Comparison of ENCODE assay signal across 8 mouse cellular contexts in the genomic region with DNA sequence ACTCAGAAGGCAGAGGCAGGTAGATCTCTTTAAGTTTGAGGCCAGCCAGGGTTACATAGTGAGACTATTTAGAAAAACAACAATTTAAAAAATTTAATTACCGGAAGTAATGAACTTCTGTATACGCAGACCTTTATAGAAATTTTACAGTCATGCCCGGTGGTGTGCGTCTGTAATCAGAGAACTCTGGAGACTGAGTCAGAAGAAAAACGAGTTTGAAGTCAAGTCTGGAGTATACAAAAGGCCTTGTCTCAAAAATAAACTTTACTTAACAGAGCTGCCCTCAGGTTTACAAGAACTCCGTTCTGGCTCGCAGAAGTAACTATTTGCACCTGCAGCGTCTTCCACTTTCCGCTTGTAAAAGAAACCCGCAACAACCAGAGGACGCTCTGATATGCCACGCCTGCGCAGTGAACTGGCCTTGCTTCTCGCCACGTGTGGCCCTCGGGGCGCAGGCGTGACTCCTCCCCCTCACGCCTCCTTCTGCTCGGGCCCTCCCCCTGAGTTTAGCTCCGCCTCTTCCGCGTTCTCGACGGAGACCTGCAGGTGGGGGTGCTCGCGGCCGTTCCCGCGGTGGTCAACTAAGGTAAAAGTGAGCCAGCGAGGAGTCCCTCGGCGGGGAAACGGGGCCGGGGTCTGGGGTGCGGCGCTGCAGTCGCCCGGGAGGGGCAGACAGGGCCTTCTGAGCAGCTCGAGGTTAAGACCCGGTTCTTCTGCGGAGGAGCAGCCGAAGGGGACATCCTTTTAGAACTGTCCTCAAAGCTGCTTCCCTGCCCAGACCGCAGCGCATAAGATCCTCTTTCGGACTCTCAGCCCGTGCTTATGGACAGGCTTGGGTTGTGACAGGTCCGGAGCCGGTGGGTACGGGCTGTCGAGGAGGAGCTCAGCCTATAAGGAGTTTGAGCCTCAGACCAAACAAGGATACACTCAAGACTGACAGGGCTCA. TPM values are rescaled to one million over a fixed set of nuclear protein-coding genes. Genes with fewer than 3 reads are reported as not detected.
DNase-seq lines count a peak whose midpoint lies in the region; ATAC-seq lines count a peak whose summit lies in the region.

Gene Mknk1 (plus strand): TSS at position 503 of the 946 bp plus-strand sequence.

- H3K9me3 ChIP-seq in forebrain, embryonic 11.5 days (ENCODE audit: control insufficient read depth, low read length): no peaks in the 10 kb centered on the region
- H3K9me3 ChIP-seq in heart, embryonic 16.5 days (replicated peaks; ENCODE audit: control insufficient read depth, low read length): no peaks in the 10 kb centered on the region
- no peaks in the 10 kb centered on the region for H3K9me3 ChIP-seq in liver, embryonic 15.5 days (replicated peaks)
- H3K9me3 ChIP-seq in neural tube, embryonic 12.5 days: no peaks in the 10 kb centered on the region

- H3K4me1 ChIP-seq in forebrain, embryonic 11.5 days (replicated peaks; ENCODE audit: control insufficient read depth, insufficient read depth, low read length): peaks cover 2% of the 10 kb centered on the region; the same call in 1 of the 2 replicates
- peaks cover 11% of the 10 kb centered on the region for H3K4me1 ChIP-seq in heart, embryonic 16.5 days (ENCODE audit: control insufficient read depth, insufficient read depth, low read length)
- peaks cover 59% of the 10 kb centered on the region for H3K4me1 ChIP-seq in liver, embryonic 15.5 days (replicated peaks)
- H3K4me1 ChIP-seq in neural tube, embryonic 12.5 days: peaks cover 8% of the 10 kb centered on the region; the same call in 1 of the 2 replicates

- peak within 1 kb of the TSS; percentile 66 for H3K4me3 ChIP-seq in forebrain, embryonic 11.5 days (ENCODE audit: low read depth, low read length)
- H3K4me3 ChIP-seq in heart, embryonic 16.5 days (ENCODE audit: low read length): peak within 1 kb of the TSS; percentile 93
- H3K4me3 ChIP-seq in liver, embryonic 15.5 days (replicated peaks): peak within 1 kb of the TSS; percentile 85
- peak within 1 kb of the TSS; percentile 74 for H3K4me3 ChIP-seq in neural tube, embryonic 12.5 days

- peak within 1 kb of the TSS; percentile 67 for H3K4me2 ChIP-seq in forebrain, embryonic 11.5 days (ENCODE audit: low read depth, low read length, severe bottlenecking)
- peak within 1 kb of the TSS; percentile 84 for H3K4me2 ChIP-seq in heart, embryonic 16.5 days (ENCODE audit: low read depth, low read length)
- peak within 1 kb of the TSS; percentile 81 for H3K4me2 ChIP-seq in liver, embryonic 15.5 days
- peak within 1 kb of the TSS; percentile 69 for H3K4me2 ChIP-seq in neural tube, embryonic 12.5 days (replicated peaks)

- WGBS in forebrain, embryonic 11.5 days: 3% methylated on average over 51 of the region's 51 CpGs
- WGBS in heart, embryonic 16.5 days: 2% methylated on average over 51 of the region's 51 CpGs
- WGBS in liver, embryonic 15.5 days (ENCODE audit: insufficient replicate concordance): under 1% methylated on average over 51 of the region's 51 CpGs
- 2% methylated on average over 51 of the region's 51 CpGs for WGBS in neural tube, embryonic 12.5 days

- H3K36me3 ChIP-seq in forebrain, embryonic 11.5 days (ENCODE audit: control insufficient read depth, insufficient read depth, low read length): no peaks in the 10 kb centered on the region
- no peaks in the 10 kb centered on the region for H3K36me3 ChIP-seq in heart, embryonic 16.5 days (ENCODE audit: control insufficient read depth, insufficient read depth)
- peaks cover 45% of the 10 kb centered on the region for H3K36me3 ChIP-seq in liver, embryonic 15.5 days (replicated peaks)
- no peaks in the 10 kb centered on the region for H3K36me3 ChIP-seq in neural tube, embryonic 12.5 days

- peak; percentile 87 to 92 for DNase-seq in CD8-positive naive resting alpha-beta T cell, adult 2 months (ENCODE audit: low read depth in 2 of 2, low spot score in 2 of 2)
- DNase-seq in c-Kit-positive CD71-negative TER-119-negative erythroid progenitor cells, embryonic 14.5 days (ENCODE audit: low read depth): peak; percentile 94
- DNase-seq in forebrain, embryonic 11.5 days (ENCODE audit: low spot score): peak; percentile 96
- peak; percentile 95 to 97 for DNase-seq in kidney, postnatal 36 days
- DNase-seq in telencephalon, adult 2 months (ENCODE audit: low read depth, low spot score): peak; percentile 91

- no peak within 1 kb of the TSS for H3K27ac ChIP-seq in forebrain, embryonic 11.5 days (ENCODE audit: low read depth, low read length)
- peak within 1 kb of the TSS; percentile 64 for H3K27ac ChIP-seq in heart, embryonic 16.5 days (ENCODE audit: low read length)
- H3K27ac ChIP-seq in liver, embryonic 15.5 days (replicated peaks): peak within 1 kb of the TSS; percentile 83
- H3K27ac ChIP-seq in neural tube, embryonic 12.5 days: no peak within 1 kb of the TSS

- H3K9ac ChIP-seq in forebrain, embryonic 11.5 days (ENCODE audit: low read length): peak within 1 kb of the TSS; percentile 62
- H3K9ac ChIP-seq in heart, embryonic 16.5 days (ENCODE audit: low read length): peak within 1 kb of the TSS; percentile 87
- H3K9ac ChIP-seq in liver, embryonic 15.5 days: peak within 1 kb of the TSS; percentile 91
- peak within 1 kb of the TSS; percentile 64 for H3K9ac ChIP-seq in neural tube, embryonic 12.5 days

- ATAC-seq in forebrain, embryonic 11.5 days (replicated peaks; ENCODE audit: low FRiP score): peak; percentile 97
- ATAC-seq in heart, embryonic 16.5 days (replicated peaks; ENCODE audit: extremely low read depth, insufficient read depth, low FRiP score): peak; percentile 98
- ATAC-seq in liver, embryonic 15.5 days (ENCODE audit: insufficient read depth): peak; percentile 94
- ATAC-seq in neural tube, embryonic 12.5 days (ENCODE audit: low FRiP score, low read depth): peak; percentile 94

- H3K27me3 ChIP-seq in forebrain, embryonic 11.5 days (ENCODE audit: control insufficient read depth, insufficient read depth, low read length): no peaks in the 10 kb centered on the region
- H3K27me3 ChIP-seq in heart, embryonic 16.5 days (ENCODE audit: control insufficient read depth, insufficient read depth, low read length): no peaks in the 10 kb centered on the region
- H3K27me3 ChIP-seq in liver, embryonic 15.5 days: no peaks in the 10 kb centered on the region
- H3K27me3 ChIP-seq in neural tube, embryonic 12.5 days (replicated peaks): no peaks in the 10 kb centered on the region

RNA-seq across cellular contexts. Expression of gene Mknk1, which starts in this region (rescaled TPM):
- polyA plus RNA-seq in forebrain, embryonic 11.5 days (2014; fragmentation: Nextera tagmentation; extraction: Ambion mirVana): 21.9 and 25.8 TPM in 2 replicates
- polyA plus RNA-seq in heart, embryonic 16.5 days (2015; fragmentation: Nextera tagmentation; extraction: Ambion mirVana): 22.7 and 24.7 TPM in 2 replicates
- 30.0 and 33.1 TPM in 2 replicates for polyA plus RNA-seq in liver, embryonic 15.5 days (2015; fragmentation: Nextera tagmentation; extraction: Ambion mirVana)
- 24.8 and 26.4 TPM in 2 replicates for polyA plus RNA-seq in neural tube, embryonic 12.5 days (2016; fragmentation: Nextera tagmentation; extraction: Ambion mirVana)

Comparison
In these comparisons a context has a peak if more than half of its experiments do, and no peak if none do; other contexts are left out.
1. H3K27ac ChIP-seq: peak in heart, embryonic 16.5 days (single experiment) and liver, embryonic 15.5 days (single experiment); none in forebrain, embryonic 11.5 days (single experiment) and neural tube, embryonic 12.5 days (single experiment).
2. Peak in every context shown above with its lines, with median percentiles within 50 percentile points of each other: DNase-seq, ATAC-seq, H3K4me2 ChIP-seq, H3K4me3 ChIP-seq and H3K9ac ChIP-seq.